Mouse (Mus musculus) cerebellum, adult 2 months (tissue): ENCODE data around the gene Zfp385a. TPM values are rescaled to one million over a fixed set of nuclear protein-coding genes. Genes with fewer than 3 reads are reported as not detected.
"Not testable (repeated sequence)": the region's sequence is repeated elsewhere in the genome, so short reads cannot be mapped to it uniquely, and the experiment has no call there.

ENCODE experiments used
- DNase-seq, 2 experiments: peaks; one replicate each; pipeline ENCODE4 v3.0.0; 2021
- H3K27ac ChIP-seq: fragments of 200-500 bp; 2 replicates; pipeline ENCODE4 v1.5.1; 2012; ENCODE audit warnings: low read length, control low read depth, inconsistent platforms; ENCODE audit not compliant: insufficient read depth
- H3K27me3 ChIP-seq: fragments of 200-500 bp; 2 replicates; pipeline ENCODE4 v1.6.1; 2012; ENCODE audit warnings: inconsistent platforms, mild to moderate bottlenecking, low read length, moderate library complexity; ENCODE audit not compliant: control insufficient read depth, insufficient read depth
- H3K4me1 ChIP-seq: fragments of 200-500 bp; 2 replicates; pipeline ENCODE4 v1.6.1; 2011; ENCODE audit warnings: low read length; ENCODE audit not compliant: control insufficient read depth, insufficient read depth
- H3K4me3 ChIP-seq: fragments of 200-500 bp; replicated peaks from 2 replicates; pipeline ENCODE3; 2011; ENCODE audit warnings: mild to moderate bottlenecking, low read depth, low read length, control low read depth; ENCODE audit not compliant: insufficient read depth
- CTCF ChIP-seq: fragments of 200-500 bp; IDR thresholded peaks from 2 replicates; pipeline ENCODE4 v1.5.1; 2011; ENCODE audit warnings: low read depth, mild to moderate bottlenecking, control low read depth, low read length, moderate library complexity, borderline replicate concordance; ENCODE audit not compliant: insufficient read depth
- POLR2A ChIP-seq: fragments of 200-500 bp; IDR thresholded peaks from 2 replicates; pipeline ENCODE4 v1.6.1; 2011; ENCODE audit warnings: low read length, control low read depth, borderline replicate concordance; ENCODE audit not compliant: insufficient read depth
- WGBS: fragments of 180-500 bp; shearing (Covaris S2); methylation state at CpG from one replicate; pipeline ENCODE4 v1.1.7; 2018; 5-methylcytosine and 5-hydroxymethylcytosine counted together
- polyA plus RNA-seq: library from polyadenylated mRNA; depleted of rRNA; stranded (reverse); fragments of >200 nt; gene quantifications from 2 replicates; pipeline ENCODE4 v1.2.3, GENCODE M21; 2012

The Zfp385a gene
- polyA plus RNA-seq, 1 experiment = 91.4 TPM

- TF ChIP-seq CTCF (no peak), POLR2A (no peak)
- H3K27ac ChIP-seq = no peak overlapping the region
- 7% methylated on average over 1 of the region's 1 CpGs for WGBS
- H3K4me1 ChIP-seq = peaks cover 6% of the 10 kb centered on the region; the same call in 1 of the 2 replicates
- no peak overlapping the region for H3K4me3 ChIP-seq
- peak; percentile 43 to 60 for DNase-seq
- H3K27me3 ChIP-seq = no peaks in the 10 kb centered on the region
Measured at GRCm38 (mm10) chr15:103285778-103286417, 54.0 kb downstream of the Zfp385a start.

GRCm38 (mm10) chr15:103284647-103285046, 55.2 kb downstream of the Zfp385a start:
- Histone ChIP-seq H3K27me3 (no peaks in the 10 kb centered on the region), H3K4me1 (peaks cover 6% of the 10 kb centered on the region; the same call in 1 of the 2 replicates), H3K27ac (no peak overlapping the region), H3K4me3 (no peak overlapping the region)
- no peak for DNase-seq
- TF ChIP-seq POLR2A = no peak
- no peak for TF ChIP-seq CTCF
- WGBS = 50% methylated on average over 2 of the region's 2 CpGs

GRCm38 (mm10) chr15:103284066-103284465, 55.8 kb downstream of the Zfp385a start:
- no peak for TF ChIP-seq POLR2A
- peak; percentile 52 for TF ChIP-seq CTCF
- DNase-seq = peak in 1 of 2 experiments; percentile 40
- H3K4me3 ChIP-seq = no peak overlapping the region
- H3K27ac ChIP-seq = no peak overlapping the region
- H3K4me1 ChIP-seq = peaks cover 6% of the 10 kb centered on the region; the same call in 1 of the 2 replicates
- 64% methylated on average over 3 of the region's 3 CpGs for WGBS
- H3K27me3 ChIP-seq = no peaks in the 10 kb centered on the region

GRCm38 (mm10) chr15:103281465-103282205, 58.3 kb downstream of the Zfp385a start:
- no peak overlapping the region for H3K4me3 ChIP-seq

GRCm38 (mm10) chr15:103280817-103281464, 59.0 kb downstream of the Zfp385a start:
- H3K4me3 ChIP-seq = no peak overlapping the region
- no peaks in the 10 kb centered on the region for H3K27me3 ChIP-seq
- peaks cover 6% of the 10 kb centered on the region; the same call in 1 of the 2 replicates for H3K4me1 ChIP-seq
- no peak overlapping the region for H3K27ac ChIP-seq
- TF ChIP-seq CTCF = peak; percentile 28; the same call in 1 of the 2 replicates
- TF ChIP-seq POLR2A = no peak
- WGBS = 63% methylated on average over 3 of the region's 3 CpGs
- DNase-seq = no peak

More at GRCm38 (mm10) chr15:103281465-103282205, 58.3 kb downstream of the Zfp385a start:
- H3K4me1 ChIP-seq = peaks cover 6% of the 10 kb centered on the region; the same call in 1 of the 2 replicates
- no peak for TF ChIP-seq CTCF
- TF ChIP-seq POLR2A = no peak
- no peak overlapping the region for H3K27ac ChIP-seq
- H3K27me3 ChIP-seq = no peaks in the 10 kb centered on the region
- WGBS = 90% methylated on average over 3 of the region's 3 CpGs
- no peak for DNase-seq

GRCm38 (mm10) chr15:103279750-103280149, 60.1 kb downstream of the Zfp385a start:
- H3K4me3 ChIP-seq = no peak overlapping the region
- H3K4me1 ChIP-seq = no peaks in the 10 kb centered on the region
- no peak overlapping the region for H3K27ac ChIP-seq
- 66% methylated on average over 3 of the region's 3 CpGs for WGBS
- TF ChIP-seq POLR2A (no peak), CTCF (peak; percentile 19; the same call in 1 of the 2 replicates)
- H3K27me3 ChIP-seq = no peaks in the 10 kb centered on the region
- no peak for DNase-seq

GRCm38 (mm10) chr15:103277949-103278348, 61.9 kb downstream of the Zfp385a start:
- TF ChIP-seq CTCF (no peak), POLR2A (no peak)
- DNase-seq = no peak
- Histone ChIP-seq H3K4me3 (no peak overlapping the region), H3K27ac (no peak overlapping the region), H3K27me3 (no peaks in the 10 kb centered on the region), H3K4me1 (no peaks in the 10 kb centered on the region; the same call in 1 of the 2 replicates)
- 64% methylated on average over 7 of the region's 7 CpGs for WGBS

GRCm38 (mm10) chr15:103275943-103276342, 64.0 kb downstream of the Zfp385a start:
- WGBS = 85% methylated on average over 3 of the region's 3 CpGs
- not testable (repeated sequence) for DNase-seq, H3K4me1 ChIP-seq

More at GRCm38 (mm10) chr15:103275943-103276342, 64.0 kb downstream of the Zfp385a start:
- not testable (repeated sequence) for H3K4me3 ChIP-seq, H3K27me3 ChIP-seq, H3K27ac ChIP-seq
